Mouse (Mus musculus) embryonic facial prominence, embryonic 14.5 days (tissue): Measurements from ENCODE around the gene Ripk3. TPM values are rescaled to one million over a fixed set of nuclear protein-coding genes. Genes with fewer than 3 reads are reported as not detected.

Experiments
- ATAC-seq: fragments of 200-750 bp; cut with Nextera tagmentation; 2 replicates; pipeline ENCODE4 v1.8.0; 2017; ENCODE audit warnings: low read depth, moderate number of reproducible peaks, moderate TSS enrichment
- DNase-seq: peaks from one replicate; pipeline ENCODE4 v3.0.0-alpha.2; 2015; ENCODE audit warnings: low spot score
- H3K27ac ChIP-seq: fragments of 300-500 bp; sonication (generic); replicated peaks from 2 replicates; pipeline ENCODE4 v1.5.1; 2014; ENCODE audit warnings: low read depth, mild to moderate bottlenecking, low read length, moderate library complexity
- H3K27me3 ChIP-seq: fragments of 300-500 bp; sonication (generic); replicated peaks from 2 replicates; pipeline ENCODE4 v1.6.1; 2014; ENCODE audit warnings: low read length; ENCODE audit not compliant: control insufficient read depth, insufficient read depth
- H3K36me3 ChIP-seq: fragments of 300-500 bp; sonication (generic); 2 replicates; pipeline ENCODE4 v1.6.1; 2014; ENCODE audit warnings: low read length, mixed read lengths; ENCODE audit not compliant: control insufficient read depth, insufficient read depth
- H3K4me1 ChIP-seq: fragments of 300-500 bp; sonication (generic); 2 replicates; pipeline ENCODE4 v1.6.1; 2014; ENCODE audit warnings: antibody characterized with exemption, low read length; ENCODE audit not compliant: control insufficient read depth, insufficient read depth
- H3K4me2 ChIP-seq: fragments of 300-500 bp; sonication (generic); 2 replicates; pipeline ENCODE4 v1.6.1; 2014; ENCODE audit warnings: low read depth, mild to moderate bottlenecking, low read length, moderate library complexity, mixed read lengths
- H3K4me3 ChIP-seq: fragments of 300-500 bp; sonication (generic); 2 replicates; pipeline ENCODE4 v1.5.1; 2014; ENCODE audit warnings: low read depth, mild to moderate bottlenecking, low read length
- H3K9ac ChIP-seq: fragments of 300-500 bp; sonication (generic); 2 replicates; pipeline ENCODE4 v1.6.1; 2014; ENCODE audit warnings: low read depth, mild to moderate bottlenecking, low read length, moderate library complexity, mixed read lengths
- H3K9me3 ChIP-seq: fragments of 300-500 bp; sonication (generic); 2 replicates; pipeline ENCODE4 v1.6.1; 2016; ENCODE audit warnings: low read length; ENCODE audit not compliant: control insufficient read depth
- WGBS: fragments of 180-500 bp; shearing (Covaris S2); extraction: QIAGEN DNeasy Blood & Tissue Kit; methylation state at CpG from one replicate; pipeline ENCODE4 v1.1.7; 2014; 5-methylcytosine and 5-hydroxymethylcytosine counted together
- polyA plus RNA-seq: library from polyadenylated mRNA; unstranded; fragments of >200 nt; fragmentation: Nextera tagmentation; extraction: Ambion mirVana; gene quantifications from 2 replicates; pipeline ENCODE4 v1.2.1, GENCODE M21; 2014

The Ripk3 gene
- polyA plus RNA-seq, 1 experiment from 2014 or later = 35.3 TPM

DNA sequence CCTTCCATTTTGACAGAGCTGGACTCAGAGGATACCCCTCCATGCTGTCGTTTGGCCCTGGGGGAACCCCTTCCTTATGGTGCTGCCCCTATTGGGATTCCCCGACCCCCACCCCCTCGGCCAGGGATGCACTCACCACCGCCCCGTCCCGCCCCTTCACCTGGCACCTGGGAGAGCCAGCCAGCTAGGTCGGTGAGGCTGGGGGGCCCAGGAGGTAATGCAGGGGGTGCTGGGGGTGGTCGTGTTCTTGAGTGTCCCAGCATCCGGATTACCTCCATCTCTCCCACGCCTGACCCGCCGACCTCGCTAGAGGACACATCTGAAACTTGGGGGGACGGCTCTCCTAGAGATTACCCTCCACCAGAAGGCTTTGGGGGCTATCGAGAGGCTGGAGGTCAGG lies 37.5 kb upstream of the Ripk3 start:
- peaks cover 18% of the 10 kb centered on the region for H3K4me1 ChIP-seq
- WGBS = 3% methylated on average over 13 of the region's 15 CpGs
- no peak for ATAC-seq

DNA sequence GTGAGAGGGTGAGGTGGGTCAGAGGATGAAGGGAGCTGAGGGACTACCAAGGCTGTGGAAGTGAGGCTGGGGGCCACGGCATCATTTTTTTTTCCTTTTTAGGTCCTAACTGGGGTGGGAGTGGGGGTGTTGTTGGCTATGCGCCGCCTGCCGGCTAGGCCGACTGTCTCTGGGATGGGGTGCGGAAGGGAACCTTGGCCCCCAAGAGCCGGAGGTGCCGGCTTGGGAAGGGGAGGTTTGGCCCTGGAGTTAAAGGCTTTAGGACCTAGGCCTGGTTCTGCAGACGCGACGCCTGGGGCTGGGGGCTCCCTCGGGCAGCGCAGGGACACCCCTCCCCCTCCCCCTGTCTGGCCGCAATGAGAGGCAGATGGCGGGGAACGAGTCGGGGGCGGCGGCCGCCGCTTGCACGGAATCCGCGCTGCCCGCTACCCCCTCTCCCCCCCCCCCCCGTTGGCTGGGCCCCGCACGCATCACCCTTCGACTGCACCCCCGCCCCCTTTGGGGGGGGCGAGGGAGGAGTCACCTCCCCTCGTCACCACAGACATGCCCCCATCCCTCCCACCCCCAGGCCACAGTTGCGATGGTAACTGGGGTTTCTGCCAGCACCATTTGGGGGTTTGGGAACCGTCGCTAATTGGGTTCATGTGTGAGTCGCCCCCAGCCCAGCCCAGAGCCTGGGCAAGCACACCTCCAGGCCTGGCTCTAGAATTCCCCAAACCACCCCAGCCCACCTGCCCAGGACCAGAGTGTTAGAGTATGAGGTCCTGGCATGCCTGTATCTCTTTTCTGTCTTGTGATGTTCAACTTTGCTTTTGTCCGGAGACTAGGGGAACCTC lies 36.8 kb upstream of the Ripk3 start:
- Histone ChIP-seq H3K36me3 (peaks cover 43% of the 10 kb centered on the region), H3K9me3 (no peaks in the 10 kb centered on the region), H3K4me3 (peak overlapping the region; percentile 60), H3K9ac (peak overlapping the region; percentile 82), H3K4me1 (peaks cover 18% of the 10 kb centered on the region), H3K27me3 (no peaks in the 10 kb centered on the region), H3K4me2 (peak overlapping the region; percentile 88), H3K27ac (peak overlapping the region; percentile 98)
- ATAC-seq (no peak; the same call in 1 of the 2 replicates), DNase-seq (peak; percentile 91)
- WGBS = 0% methylated on average over 8 of the region's 37 CpGs

More for the DNA sequence above, 37.5 kb upstream of the Ripk3 start:
- no peaks in the 10 kb centered on the region for H3K27me3 ChIP-seq
- H3K27ac ChIP-seq = peak overlapping the region; percentile 98
- peak overlapping the region; percentile 82 for H3K9ac ChIP-seq
- peak overlapping the region; percentile 88 for H3K4me2 ChIP-seq
- no peaks in the 10 kb centered on the region for H3K9me3 ChIP-seq
- peak overlapping the region; percentile 60 for H3K4me3 ChIP-seq
- H3K36me3 ChIP-seq = peaks cover 50% of the 10 kb centered on the region
- no peak for DNase-seq

DNA sequence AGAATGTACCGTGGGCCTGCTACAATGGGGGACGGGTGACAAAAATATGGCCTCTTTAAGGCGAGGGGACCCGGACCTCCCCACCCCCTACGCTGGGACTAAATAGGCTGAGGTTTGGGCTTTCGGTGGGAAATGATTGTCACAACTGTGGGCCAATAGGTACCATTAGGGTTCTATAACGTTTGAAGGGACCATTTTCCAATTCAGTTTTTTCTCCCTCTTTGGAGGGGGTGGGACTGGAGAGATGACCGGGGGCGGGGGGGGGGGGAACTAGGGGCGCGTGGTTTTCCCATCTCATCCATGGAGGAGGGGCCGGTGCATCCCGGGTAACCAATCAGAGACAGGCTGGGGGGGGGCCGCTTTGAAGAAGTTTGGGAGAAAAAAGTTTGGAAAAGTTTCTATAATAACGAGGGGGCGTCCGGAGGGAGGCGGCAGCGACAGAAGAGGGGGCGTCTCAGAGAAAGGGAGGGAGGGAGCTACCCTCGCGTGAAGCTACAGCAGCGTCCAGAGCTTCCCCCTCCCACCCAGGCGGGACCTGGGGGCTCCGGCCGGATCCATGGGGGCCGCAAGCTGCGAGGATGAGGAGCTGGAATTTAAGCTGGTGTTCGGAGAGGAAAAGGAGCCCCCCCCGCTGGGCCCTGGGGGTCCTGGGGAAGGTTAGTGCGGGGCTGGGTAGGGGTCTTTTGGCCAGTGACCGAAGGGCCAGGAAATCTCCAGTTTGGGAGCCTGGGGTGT lies 36.0 kb upstream of the Ripk3 start:
- Histone ChIP-seq H3K9me3 (no peaks in the 10 kb centered on the region), H3K4me1 (peaks cover 18% of the 10 kb centered on the region), H3K9ac (peak overlapping the region; percentile 82), H3K4me2 (peak overlapping the region; percentile 88), H3K27me3 (no peaks in the 10 kb centered on the region), H3K36me3 (peaks cover 35% of the 10 kb centered on the region), H3K27ac (peak overlapping the region; percentile 98), H3K4me3 (peak overlapping the region; percentile 60)
- DNase-seq = peak; percentile 95
- under 1% methylated on average over 31 of the region's 32 CpGs for WGBS
- peak; percentile 30 for ATAC-seq

DNA sequence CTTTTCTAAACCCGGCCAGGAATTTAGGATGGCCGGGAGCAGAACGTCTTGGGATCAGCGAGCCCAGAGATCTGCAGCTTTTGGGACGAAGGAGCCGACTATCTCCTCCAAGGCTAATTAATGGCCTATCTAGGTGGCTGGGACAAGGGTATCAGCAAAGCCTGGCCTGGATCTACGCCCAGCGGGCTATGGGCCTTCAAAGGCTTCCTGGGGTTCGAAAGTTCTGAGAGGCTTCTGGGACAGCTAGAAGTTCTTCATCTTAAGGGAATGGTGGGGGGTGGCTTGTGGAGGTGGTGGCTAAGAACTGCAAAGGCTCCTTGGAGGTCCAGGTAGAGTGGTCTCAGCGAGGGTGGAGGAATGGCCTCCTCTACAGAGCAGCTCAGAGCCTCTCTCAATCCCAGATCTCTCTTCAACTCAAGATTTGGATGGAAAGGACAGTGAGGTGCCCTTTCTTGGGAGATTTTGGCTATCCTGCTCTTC lies 35.4 kb upstream of the Ripk3 start:
- DNase-seq = peak; percentile 76
- Histone ChIP-seq H3K4me1 (peaks cover 16% of the 10 kb centered on the region), H3K9ac (peak overlapping the region; percentile 69), H3K4me3 (peak overlapping the region; percentile 60), H3K9me3 (no peaks in the 10 kb centered on the region), H3K4me2 (peak overlapping the region; percentile 88), H3K36me3 (peaks cover 29% of the 10 kb centered on the region), H3K27ac (peak overlapping the region; percentile 98), H3K27me3 (no peaks in the 10 kb centered on the region)
- under 1% methylated on average over 10 of the region's 10 CpGs for WGBS
- ATAC-seq = no peak

DNA sequence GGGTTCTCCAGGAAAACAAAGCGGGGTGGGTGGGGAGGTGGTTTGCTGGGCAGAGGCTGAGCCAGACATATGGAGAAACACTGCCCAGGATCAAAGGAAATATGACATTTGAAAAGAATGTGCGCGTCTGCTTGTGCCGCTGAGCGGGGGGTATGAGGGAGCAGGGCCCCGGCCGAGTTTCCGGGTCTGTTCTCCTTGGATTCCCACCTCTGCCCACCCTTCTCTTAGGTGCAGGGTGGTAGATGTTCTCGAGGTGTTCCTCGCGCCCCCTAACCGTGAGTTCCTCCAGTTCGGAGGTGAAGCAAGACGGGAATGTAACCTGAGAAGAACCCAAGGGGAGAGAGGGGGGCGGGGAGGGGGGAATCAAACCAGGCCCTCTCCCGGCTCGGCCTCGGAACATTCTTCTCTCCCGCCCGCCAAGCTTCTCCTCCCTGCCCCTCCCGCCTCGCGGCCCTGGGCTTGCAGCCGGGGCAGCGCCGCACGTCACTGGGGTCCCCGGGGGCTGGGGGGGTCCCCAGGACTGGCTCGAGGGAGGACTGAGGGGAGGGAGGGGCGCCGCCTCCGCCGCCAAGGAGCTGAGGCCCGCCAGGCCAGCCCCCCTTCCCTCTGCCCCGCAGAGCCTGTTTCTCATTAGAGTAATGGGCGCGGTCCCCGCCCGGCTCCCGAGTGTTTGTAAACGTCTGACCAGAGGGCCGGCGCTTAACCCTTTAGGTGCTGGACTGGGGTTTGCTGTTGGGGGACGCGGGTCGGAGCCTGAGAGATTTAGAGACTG lies 34.5 kb upstream of the Ripk3 start, which contains the start of gene Nfatc4:
Nfatc4 (plus strand) TSS at position 154 of the 772 bp plus-strand sequence.
- under 1% methylated on average over 27 of the region's 46 CpGs for WGBS
- H3K27me3 ChIP-seq = no peaks in the 10 kb centered on the region
- H3K27ac ChIP-seq = peak within 1 kb of the TSS; percentile 98
- peak; percentile 98 for DNase-seq
- peak within 1 kb of the TSS; percentile 88 for H3K4me2 ChIP-seq
- peaks cover 8% of the 10 kb centered on the region; the same call in 1 of the 2 replicates for H3K4me1 ChIP-seq
- H3K4me3 ChIP-seq = peak within 1 kb of the TSS; percentile 60
- peak within 1 kb of the TSS; percentile 69 for H3K9ac ChIP-seq
- peak; percentile 90 for ATAC-seq
- H3K36me3 ChIP-seq = peaks cover 20% of the 10 kb centered on the region
- H3K9me3 ChIP-seq = no peaks in the 10 kb centered on the region

DNA sequence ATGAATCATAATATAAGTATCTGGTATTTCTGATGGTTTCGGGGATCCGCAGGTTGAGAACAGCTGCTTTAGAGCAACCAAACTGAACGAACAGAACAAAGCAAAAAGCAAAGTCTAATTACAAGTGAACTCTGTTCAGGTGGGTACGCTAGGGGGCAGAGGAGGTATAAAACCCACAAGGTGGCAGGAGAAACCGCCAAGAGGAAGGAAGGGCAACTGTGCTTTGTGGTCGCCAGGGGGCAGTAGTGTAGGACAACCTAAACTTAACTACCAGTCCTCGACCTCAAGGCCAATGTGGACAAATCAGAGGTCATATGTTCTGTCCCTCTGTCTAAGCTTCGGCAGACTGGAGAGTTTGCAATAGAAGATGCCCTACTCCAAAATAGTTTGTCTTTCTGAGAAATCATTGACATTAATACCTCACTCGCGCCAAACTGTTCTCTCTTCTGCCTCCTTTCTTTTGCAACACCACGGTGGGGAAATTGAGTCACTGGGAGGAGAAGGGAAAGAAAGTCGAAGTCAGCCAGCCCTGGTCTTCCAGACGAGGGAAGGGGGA lies 33.8 kb upstream of the Ripk3 start:
- Histone ChIP-seq H3K9me3 (no peaks in the 10 kb centered on the region), H3K9ac (peak overlapping the region; percentile 69), H3K4me3 (peak overlapping the region; percentile 60), H3K4me2 (peak overlapping the region; percentile 88), H3K27me3 (no peaks in the 10 kb centered on the region), H3K27ac (peak overlapping the region; percentile 98), H3K36me3 (peaks cover 14% of the 10 kb centered on the region), H3K4me1 (peaks cover 8% of the 10 kb centered on the region; the same call in 1 of the 2 replicates)
- peak; percentile 92 for DNase-seq
- WGBS = 4% methylated on average over 13 of the region's 13 CpGs
- peak; percentile 12; the same call in 1 of the 2 replicates for ATAC-seq

DNA sequence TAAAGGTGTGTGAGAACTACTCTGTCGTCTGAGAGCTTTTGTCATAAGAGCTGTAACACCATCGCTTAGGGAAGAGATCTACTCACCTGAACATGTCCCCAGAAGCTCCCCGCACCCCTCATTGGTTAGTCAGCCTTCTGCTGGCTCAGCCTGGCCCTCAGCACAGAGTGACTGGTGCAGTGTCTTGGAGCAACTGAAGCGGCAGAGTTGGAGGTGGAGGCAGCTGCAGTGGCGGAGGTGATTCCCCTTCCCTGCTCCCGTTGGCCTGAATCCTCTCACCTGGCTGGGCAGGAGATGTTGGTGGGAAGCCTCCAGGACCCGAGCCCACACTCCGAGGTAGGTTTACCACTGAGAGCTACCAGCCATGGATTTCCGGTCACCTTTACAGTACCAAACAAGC lies 31.9 kb upstream of the Ripk3 start:
- no peak for ATAC-seq
- Histone ChIP-seq H3K27me3 (no peaks in the 10 kb centered on the region), H3K27ac (no peak overlapping the region), H3K9me3 (no peaks in the 10 kb centered on the region), H3K36me3 (no peaks in the 10 kb centered on the region), H3K9ac (no peak overlapping the region), H3K4me2 (no peak overlapping the region), H3K4me1 (peaks cover 4% of the 10 kb centered on the region; the same call in 1 of the 2 replicates), H3K4me3 (no peak overlapping the region)
- 89% methylated on average over 9 of the region's 9 CpGs for WGBS
- DNase-seq = no peak
